Mouse (Mus musculus) lung, embryonic 14.5 days (tissue): Measurements from ENCODE around the gene Sptbn1. TPM values are rescaled to one million over a fixed set of nuclear protein-coding genes. Genes with fewer than 3 reads are reported as not detected.
A peak's percentile ranks its signal among the peaks of the same experiment; 100 is the strongest.

Experiments used
- ATAC-seq: fragments of 200-750 bp; cut with Nextera tagmentation; 2 replicates; pipeline ENCODE4 v1.8.0; 2017; ENCODE audit warnings: mild to moderate bottlenecking, moderate TSS enrichment, moderate library complexity; ENCODE audit not compliant: insufficient read depth
- DNase-seq: peaks from one replicate; pipeline ENCODE4 v3.0.0-alpha.2; 2015
- H3K27ac ChIP-seq: fragments of 300-500 bp; sonication (generic); 2 replicates; pipeline ENCODE4 v1.5.1; 2014; ENCODE audit warnings: low read depth, mild to moderate bottlenecking, moderate library complexity
- H3K27me3 ChIP-seq: fragments of 300-500 bp; sonication (generic); 2 replicates; pipeline ENCODE4 v1.6.1; 2014; ENCODE audit warnings: low read length, control low read depth; ENCODE audit not compliant: insufficient read depth
- H3K36me3 ChIP-seq: fragments of 300-500 bp; sonication (generic); 2 replicates; pipeline ENCODE4 v1.6.1; 2014; ENCODE audit warnings: control low read depth; ENCODE audit not compliant: insufficient read depth
- H3K4me1 ChIP-seq: fragments of 300-500 bp; sonication (generic); 2 replicates; pipeline ENCODE4 v1.6.1; 2014; ENCODE audit warnings: antibody characterized with exemption, control low read depth; ENCODE audit not compliant: insufficient read depth
- H3K4me2 ChIP-seq: fragments of 300-500 bp; sonication (generic); 2 replicates; pipeline ENCODE4 v1.6.1; 2014; ENCODE audit warnings: mild to moderate bottlenecking
- H3K4me3 ChIP-seq: fragments of 300-500 bp; sonication (generic); 2 replicates; pipeline ENCODE4 v1.5.1; 2014; ENCODE audit warnings: low read depth, low read length
- H3K9ac ChIP-seq: fragments of 300-500 bp; sonication (generic); 2 replicates; pipeline ENCODE4 v1.6.1; 2014
- H3K9me3 ChIP-seq: fragments of 300-500 bp; sonication (generic); 2 replicates; pipeline ENCODE4 v1.6.1; 2016; ENCODE audit warnings: low read depth, low read length, control low read depth
- CTCF ChIP-seq: IDR thresholded peaks from 2 replicates; pipeline ENCODE4 v1.5.1; 2016; ENCODE audit warnings: antibody characterized with exemption, low read depth
- WGBS: fragments of 180-500 bp; shearing (Covaris S2); extraction: QIAGEN DNeasy Blood & Tissue Kit; methylation state at CpG from one replicate; pipeline ENCODE4 v1.1.7; 2014; 5-methylcytosine and 5-hydroxymethylcytosine counted together
- polyA plus RNA-seq: library from polyadenylated mRNA; unstranded; fragments of >200 nt; fragmentation: Nextera tagmentation; extraction: Ambion mirVana; gene quantifications from 2 replicates; pipeline ENCODE4 v1.2.1, GENCODE M21; 2014

The Sptbn1 gene
- polyA plus RNA-seq, 1 experiment from 2014 or later: 168 TPM

- no peak for DNase-seq
- H3K4me2 ChIP-seq: no peak overlapping the region
- H3K4me1 ChIP-seq: peaks cover 15% of the 10 kb centered on the region
- H3K4me3 ChIP-seq: no peak overlapping the region
- H3K27me3 ChIP-seq: no peaks in the 10 kb centered on the region
- H3K27ac ChIP-seq: no peak overlapping the region; the same call in 1 of the 2 replicates
- peaks cover 2% of the 10 kb centered on the region; the same call in 1 of the 2 replicates for H3K36me3 ChIP-seq
- no peak for TF ChIP-seq CTCF
- no peak overlapping the region for H3K9ac ChIP-seq
- no peak for ATAC-seq
- H3K9me3 ChIP-seq: no peaks in the 10 kb centered on the region
- 68% methylated on average over 4 of the region's 4 CpGs for WGBS
Observed at GRCm38 (mm10) chr11:30230330-30230771, 37.6 kb downstream of the Sptbn1 start.

- Histone ChIP-seq H3K9ac (no peak overlapping the region), H3K27me3 (no peaks in the 10 kb centered on the region), H3K9me3 (no peaks in the 10 kb centered on the region), H3K4me2 (no peak overlapping the region), H3K36me3 (no peaks in the 10 kb centered on the region), H3K27ac (no peak overlapping the region), H3K4me3 (no peak overlapping the region), H3K4me1 (peaks cover 15% of the 10 kb centered on the region)
- 68% methylated on average over 2 of the region's 2 CpGs for WGBS
- TF ChIP-seq CTCF: no peak
- ATAC-seq: no peak
- DNase-seq: no peak
Observed at GRCm38 (mm10) chr11:30226756-30227155, 41.2 kb downstream of the Sptbn1 start.

- H3K4me3 ChIP-seq: no peak overlapping the region
- H3K36me3 ChIP-seq: 0 out of 2 replicates have a peak, but pooled peaks cover 1% of the 10 kb centered on the region
- DNase-seq (no peak), ATAC-seq (no peak)
- no peaks in the 10 kb centered on the region for H3K9me3 ChIP-seq
- no peaks in the 10 kb centered on the region for H3K4me1 ChIP-seq
- no peak overlapping the region for H3K9ac ChIP-seq
- no peaks in the 10 kb centered on the region for H3K27me3 ChIP-seq
- no peak for TF ChIP-seq CTCF
- no peak overlapping the region for H3K4me2 ChIP-seq
- H3K27ac ChIP-seq: no peak overlapping the region
Observed at GRCm38 (mm10) chr11:30224599-30224998, 43.4 kb downstream of the Sptbn1 start.

- ATAC-seq (0 out of 2 replicates have a peak, but pooled peaks have one; percentile 45), DNase-seq (peak; percentile 50)
- Histone ChIP-seq H3K4me3 (no peak overlapping the region), H3K27ac (no peak overlapping the region), H3K36me3 (peaks cover 18% of the 10 kb centered on the region), H3K9ac (no peak overlapping the region), H3K9me3 (no peaks in the 10 kb centered on the region), H3K4me1 (no peaks in the 10 kb centered on the region), H3K27me3 (no peaks in the 10 kb centered on the region), H3K4me2 (no peak overlapping the region)
- TF ChIP-seq CTCF: peak; percentile 48
- WGBS: 29% methylated on average over 2 of the region's 2 CpGs
Observed at GRCm38 (mm10) chr11:30222636-30223035, 45.3 kb downstream of the Sptbn1 start.

- H3K4me2 ChIP-seq: no peak overlapping the region
- no peak for ATAC-seq
- peaks cover 32% of the 10 kb centered on the region for H3K36me3 ChIP-seq
- no peaks in the 10 kb centered on the region for H3K27me3 ChIP-seq
- no peak for TF ChIP-seq CTCF
- WGBS: 88% methylated on average over 5 of the region's 5 CpGs
- no peak overlapping the region for H3K27ac ChIP-seq
- H3K4me3 ChIP-seq: no peak overlapping the region
- DNase-seq: no peak
- no peak overlapping the region for H3K9ac ChIP-seq
- H3K4me1 ChIP-seq: no peaks in the 10 kb centered on the region
- H3K9me3 ChIP-seq: no peaks in the 10 kb centered on the region
Observed at GRCm38 (mm10) chr11:30221043-30221442, 46.9 kb downstream of the Sptbn1 start.

GRCm38 (mm10) chr11:30218386-30218785 lies 49.6 kb downstream of the Sptbn1 start:
- 94% methylated on average over 1 of the region's 1 CpGs for WGBS
- Histone ChIP-seq H3K4me1 (no peaks in the 10 kb centered on the region), H3K4me3 (no peak overlapping the region), H3K9ac (no peak overlapping the region), H3K4me2 (no peak overlapping the region), H3K36me3 (peaks cover 43% of the 10 kb centered on the region), H3K9me3 (no peaks in the 10 kb centered on the region), H3K27me3 (no peaks in the 10 kb centered on the region), H3K27ac (no peak overlapping the region)
- DNase-seq: no peak
- TF ChIP-seq CTCF: no peak
- ATAC-seq: no peak

- no peak for DNase-seq
- Histone ChIP-seq H3K4me1 (peaks cover 2% of the 10 kb centered on the region; the same call in 1 of the 2 replicates), H3K27ac (no peak overlapping the region), H3K9me3 (no peaks in the 10 kb centered on the region), H3K36me3 (peaks cover 43% of the 10 kb centered on the region), H3K27me3 (no peaks in the 10 kb centered on the region), H3K4me2 (no peak overlapping the region), H3K4me3 (no peak overlapping the region), H3K9ac (no peak overlapping the region)
- ATAC-seq: no peak
- no peak for TF ChIP-seq CTCF
- WGBS: 44% methylated on average over 1 of the region's 1 CpGs
Observed at GRCm38 (mm10) chr11:30217496-30217895, 50.5 kb downstream of the Sptbn1 start.
